Mouse (Mus musculus): ENCODE data around the gene Rbm39. TPM values are rescaled to one million over a fixed set of nuclear protein-coding genes. Genes with fewer than 3 reads are reported as not detected.
A peak's percentile ranks its signal among the peaks of the same experiment; 100 is the strongest.

Gene Rbm39
- 494 and 529 TPM in 2 replicates for polyA plus RNA-seq (2015; fragmentation: Nextera tagmentation; extraction: Ambion mirVana)

- H3K4me3 ChIP-seq (replicated peaks; ENCODE audit: low read length): peak within 1 kb of the TSS; percentile 73
- H3K4me1 ChIP-seq (replicated peaks; ENCODE audit: control insufficient read depth, insufficient read depth, low read length): peaks cover 25% of the 10 kb centered on the region
- under 1% methylated on average over 47 of the region's 47 CpGs for WGBS
- H3K27ac ChIP-seq (ENCODE audit: low read length): peak within 1 kb of the TSS; percentile 98
- H3K9me3 ChIP-seq (ENCODE audit: control insufficient read depth, low read length): no peaks in the 10 kb centered on the region
- no peaks in the 10 kb centered on the region for H3K27me3 ChIP-seq (replicated peaks; ENCODE audit: control insufficient read depth, insufficient read depth, low read length)
- peak within 1 kb of the TSS; percentile 82 for H3K4me2 ChIP-seq (ENCODE audit: low read length)
- peaks cover 8% of the 10 kb centered on the region; the same call in 1 of the 2 replicates for H3K36me3 ChIP-seq (ENCODE audit: control insufficient read depth, insufficient read depth)
- H3K9ac ChIP-seq (replicated peaks; ENCODE audit: low read depth, low read length): peak within 1 kb of the TSS; percentile 100
- ATAC-seq: peak; percentile 97
Measured at GRCm38 (mm10) chr2:156180094-156180821, at the start of gene Rbm39. Rbm39 (minus strand) TSS chr2:156180238.

DNA sequence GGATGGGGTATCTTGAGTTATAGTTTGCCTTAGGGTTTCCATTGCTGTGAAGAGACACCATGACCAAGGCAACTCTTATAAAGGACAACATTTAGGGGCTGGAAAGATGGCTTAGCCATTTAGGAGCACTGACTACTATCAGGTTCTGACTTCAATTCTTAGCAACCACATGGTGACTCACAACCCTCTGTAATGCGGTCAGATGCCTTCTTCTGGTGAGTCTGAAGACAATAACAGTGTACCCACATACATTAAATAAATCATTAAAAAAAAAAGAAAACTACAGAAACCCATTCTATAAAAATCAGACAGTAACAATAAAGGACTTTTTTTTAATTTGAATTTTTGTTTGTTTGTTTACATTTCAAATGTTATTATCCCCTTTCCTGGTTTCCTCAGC lies 49.1 kb upstream of the Rbm39 start:
- Histone ChIP-seq H3K9ac (replicated peaks; ENCODE audit: low read depth, low read length) (no peak overlapping the region), H3K27ac (ENCODE audit: low read length) (no peak overlapping the region), H3K4me3 (replicated peaks; ENCODE audit: low read length) (no peak overlapping the region), H3K9me3 (ENCODE audit: control insufficient read depth, low read length) (no peaks in the 10 kb centered on the region), H3K36me3 (ENCODE audit: control insufficient read depth, insufficient read depth) (peaks cover 3% of the 10 kb centered on the region; the same call in 1 of the 2 replicates), H3K27me3 (replicated peaks; ENCODE audit: control insufficient read depth, insufficient read depth, low read length) (no peaks in the 10 kb centered on the region), H3K4me2 (ENCODE audit: low read length) (no peak overlapping the region), H3K4me1 (replicated peaks; ENCODE audit: control insufficient read depth, insufficient read depth, low read length) (0 out of 2 replicates have a peak, but pooled peaks cover 2% of the 10 kb centered on the region)
- 97% methylated on average over 1 of the region's 1 CpGs for WGBS
- no peak for ATAC-seq

DNA sequence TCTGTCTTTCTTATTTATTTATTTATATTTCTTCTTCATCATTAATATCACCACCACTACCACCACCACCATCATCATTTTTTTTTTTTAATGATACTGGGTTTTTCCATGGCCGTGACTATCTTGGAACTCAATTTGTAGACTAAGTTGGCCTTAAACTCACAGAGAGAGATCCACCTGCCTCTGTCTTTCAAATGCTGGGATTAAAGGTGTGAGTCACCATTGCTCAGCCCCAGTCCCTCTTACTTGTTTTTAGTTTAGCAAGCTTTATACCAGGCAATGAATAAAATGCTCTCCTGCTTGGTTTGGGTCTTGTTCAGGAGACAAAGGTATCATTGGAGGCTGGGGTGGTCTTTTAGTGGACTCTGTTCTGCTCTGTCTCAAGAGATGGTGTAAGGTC lies 47.7 kb upstream of the Rbm39 start:
- no peaks in the 10 kb centered on the region for H3K9me3 ChIP-seq (ENCODE audit: control insufficient read depth, low read length)
- H3K36me3 ChIP-seq (ENCODE audit: control insufficient read depth, insufficient read depth): peaks cover 3% of the 10 kb centered on the region; the same call in 1 of the 2 replicates
- no peak overlapping the region for H3K4me3 ChIP-seq (replicated peaks; ENCODE audit: low read length)
- H3K27ac ChIP-seq (ENCODE audit: low read length): no peak overlapping the region
- H3K9ac ChIP-seq (replicated peaks; ENCODE audit: low read depth, low read length): no peak overlapping the region
- 95% methylated on average over 1 of the region's 1 CpGs for WGBS
- ATAC-seq: no peak
- no peaks in the 10 kb centered on the region for H3K27me3 ChIP-seq (replicated peaks; ENCODE audit: control insufficient read depth, insufficient read depth, low read length)
- H3K4me1 ChIP-seq (replicated peaks; ENCODE audit: control insufficient read depth, insufficient read depth, low read length): no peaks in the 10 kb centered on the region
- no peak overlapping the region for H3K4me2 ChIP-seq (ENCODE audit: low read length)

- 98% methylated on average over 5 of the region's 5 CpGs for WGBS
- H3K27ac ChIP-seq (ENCODE audit: low read length): no peak overlapping the region
Measured at GRCm38 (mm10) chr2:156224043-156224442, 44.0 kb upstream of the Rbm39 start.

DNA sequence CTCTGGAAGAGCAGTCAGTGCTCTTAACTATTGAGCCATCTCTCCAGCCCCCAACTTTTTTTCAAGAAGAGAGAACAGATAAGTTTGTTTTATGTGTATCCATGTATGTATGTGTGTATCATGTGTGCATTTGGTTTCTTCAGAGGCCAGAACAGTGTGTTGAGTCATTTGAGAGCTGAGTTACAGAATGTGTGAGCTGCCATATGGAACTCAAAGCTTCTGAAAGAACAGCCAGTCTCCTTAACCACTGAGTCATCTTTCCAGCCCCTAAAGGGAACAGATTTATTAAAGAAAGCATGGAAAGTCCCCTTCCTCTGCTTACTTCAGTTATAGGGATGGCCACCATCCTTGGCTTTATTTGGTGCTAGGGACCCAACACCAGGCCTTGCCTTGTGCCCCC lies 42.1 kb upstream of the Rbm39 start:
- ATAC-seq: no peak
- Histone ChIP-seq H3K27me3 (replicated peaks; ENCODE audit: control insufficient read depth, insufficient read depth, low read length) (no peaks in the 10 kb centered on the region), H3K36me3 (ENCODE audit: control insufficient read depth, insufficient read depth) (peaks cover 3% of the 10 kb centered on the region; the same call in 1 of the 2 replicates), H3K9ac (replicated peaks; ENCODE audit: low read depth, low read length) (no peak overlapping the region), H3K4me2 (ENCODE audit: low read length) (no peak overlapping the region), H3K9me3 (ENCODE audit: control insufficient read depth, low read length) (no peaks in the 10 kb centered on the region), H3K4me3 (replicated peaks; ENCODE audit: low read length) (no peak overlapping the region), H3K4me1 (replicated peaks; ENCODE audit: control insufficient read depth, insufficient read depth, low read length) (no peaks in the 10 kb centered on the region), H3K27ac (ENCODE audit: low read length) (no peak overlapping the region)

More at GRCm38 (mm10) chr2:156224043-156224442, 44.0 kb upstream of the Rbm39 start:
- Histone ChIP-seq H3K4me1 (replicated peaks; ENCODE audit: control insufficient read depth, insufficient read depth, low read length) (no peaks in the 10 kb centered on the region), H3K36me3 (ENCODE audit: control insufficient read depth, insufficient read depth) (peaks cover 3% of the 10 kb centered on the region; the same call in 1 of the 2 replicates), H3K9me3 (ENCODE audit: control insufficient read depth, low read length) (no peaks in the 10 kb centered on the region), H3K4me3 (replicated peaks; ENCODE audit: low read length) (no peak overlapping the region), H3K4me2 (ENCODE audit: low read length) (no peak overlapping the region), H3K9ac (replicated peaks; ENCODE audit: low read depth, low read length) (no peak overlapping the region), H3K27me3 (replicated peaks; ENCODE audit: control insufficient read depth, insufficient read depth, low read length) (no peaks in the 10 kb centered on the region)
- no peak for ATAC-seq

- H3K4me3 ChIP-seq (replicated peaks; ENCODE audit: low read length): no peak overlapping the region
- no peaks in the 10 kb centered on the region for H3K27me3 ChIP-seq (replicated peaks; ENCODE audit: control insufficient read depth, insufficient read depth, low read length)
- no peak for ATAC-seq
- no peak overlapping the region for H3K27ac ChIP-seq (ENCODE audit: low read length)
- H3K4me1 ChIP-seq (replicated peaks; ENCODE audit: control insufficient read depth, insufficient read depth, low read length): no peaks in the 10 kb centered on the region
- no peak overlapping the region for H3K4me2 ChIP-seq (ENCODE audit: low read length)
- H3K9ac ChIP-seq (replicated peaks; ENCODE audit: low read depth, low read length): no peak overlapping the region
- H3K9me3 ChIP-seq (ENCODE audit: control insufficient read depth, low read length): no peaks in the 10 kb centered on the region
- 44% methylated on average over 1 of the region's 1 CpGs for WGBS
- H3K36me3 ChIP-seq (ENCODE audit: control insufficient read depth, insufficient read depth): no peaks in the 10 kb centered on the region; the same call in 1 of the 2 replicates
Measured at GRCm38 (mm10) chr2:156217786-156218185, 37.7 kb upstream of the Rbm39 start.

DNA sequence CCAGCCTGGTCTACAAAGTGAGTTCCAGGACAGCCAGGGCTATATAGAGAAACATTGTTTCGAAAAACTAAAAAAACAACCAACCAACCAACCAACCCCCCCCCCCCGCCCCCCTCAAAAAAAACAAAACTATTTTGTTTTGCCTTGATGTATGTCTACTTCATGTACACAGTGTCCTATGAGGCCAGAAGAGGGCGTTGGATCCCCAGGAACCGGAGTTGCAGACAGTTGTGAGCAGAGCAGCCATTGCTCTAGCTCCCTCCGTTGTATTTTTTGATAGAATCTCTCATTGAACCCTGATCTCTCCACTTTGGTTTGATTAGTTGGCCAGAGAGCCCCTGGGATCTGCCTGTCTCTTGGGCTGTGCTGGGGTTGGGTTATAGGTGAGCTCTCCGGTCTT lies 23.9 kb upstream of the Rbm39 start:
- peaks cover 21% of the 10 kb centered on the region for H3K4me1 ChIP-seq (replicated peaks; ENCODE audit: control insufficient read depth, insufficient read depth, low read length)
- 94% methylated on average over 6 of the region's 6 CpGs for WGBS
- H3K9me3 ChIP-seq (ENCODE audit: control insufficient read depth, low read length): no peaks in the 10 kb centered on the region
- H3K9ac ChIP-seq (replicated peaks; ENCODE audit: low read depth, low read length): no peak overlapping the region
- no peaks in the 10 kb centered on the region for H3K36me3 ChIP-seq (ENCODE audit: control insufficient read depth, insufficient read depth)
- H3K4me2 ChIP-seq (ENCODE audit: low read length): no peak overlapping the region
- no peak overlapping the region for H3K27ac ChIP-seq (ENCODE audit: low read length)
- no peak overlapping the region for H3K4me3 ChIP-seq (replicated peaks; ENCODE audit: low read length)
- no peaks in the 10 kb centered on the region for H3K27me3 ChIP-seq (replicated peaks; ENCODE audit: control insufficient read depth, insufficient read depth, low read length)
- no peak for ATAC-seq

- 15% methylated on average over 3 of the region's 3 CpGs for WGBS
Measured at GRCm38 (mm10) chr2:156202848-156203437, 22.9 kb upstream of the Rbm39 start.

GRCm38 (mm10) chr2:156201486-156201885 lies 21.4 kb upstream of the Rbm39 start:
- H3K27me3 ChIP-seq (replicated peaks; ENCODE audit: control insufficient read depth, insufficient read depth, low read length): no peaks in the 10 kb centered on the region
- WGBS: 89% methylated on average over 4 of the region's 4 CpGs
- no peaks in the 10 kb centered on the region for H3K9me3 ChIP-seq (ENCODE audit: control insufficient read depth, low read length)
- no peaks in the 10 kb centered on the region for H3K36me3 ChIP-seq (ENCODE audit: control insufficient read depth, insufficient read depth)
- H3K4me2 ChIP-seq (ENCODE audit: low read length): no peak overlapping the region
- no peak for ATAC-seq
- H3K4me3 ChIP-seq (replicated peaks; ENCODE audit: low read length): no peak overlapping the region
- no peak overlapping the region for H3K27ac ChIP-seq (ENCODE audit: low read length)
- peaks cover 35% of the 10 kb centered on the region for H3K4me1 ChIP-seq (replicated peaks; ENCODE audit: control insufficient read depth, insufficient read depth, low read length)
- no peak overlapping the region for H3K9ac ChIP-seq (replicated peaks; ENCODE audit: low read depth, low read length)

More at GRCm38 (mm10) chr2:156202848-156203437, 22.9 kb upstream of the Rbm39 start:
- Histone ChIP-seq H3K4me3 (replicated peaks; ENCODE audit: low read length) (no peak overlapping the region), H3K4me1 (replicated peaks; ENCODE audit: control insufficient read depth, insufficient read depth, low read length) (peaks cover 29% of the 10 kb centered on the region), H3K9ac (replicated peaks; ENCODE audit: low read depth, low read length) (no peak overlapping the region), H3K27me3 (replicated peaks; ENCODE audit: control insufficient read depth, insufficient read depth, low read length) (no peaks in the 10 kb centered on the region), H3K27ac (ENCODE audit: low read length) (peak overlapping the region; percentile 7; the same call in 1 of the 2 replicates), H3K4me2 (ENCODE audit: low read length) (no peak overlapping the region), H3K9me3 (ENCODE audit: control insufficient read depth, low read length) (no peaks in the 10 kb centered on the region), H3K36me3 (ENCODE audit: control insufficient read depth, insufficient read depth) (no peaks in the 10 kb centered on the region)
- peak; percentile 63 for ATAC-seq
